Mouse (Mus musculus) T-helper 1 cell (primary cell): ENCODE measurements around the gene Zfp677.
"Not testable (repeated sequence)": the region's sequence is repeated elsewhere in the genome, so short reads cannot be mapped to it uniquely, and the experiment has no call there.

ENCODE experiments used
- in situ Hi-C: fragments of 300-600 bp; cut with MboI, MseI; formaldehyde crosslinking; loops from one replicate; pipeline ENCODE4 v1.15.1; 2025; ENCODE audit warnings: high pct_unique_total_duplicates

Gene Zfp677

GRCm38 (mm10) chr17:21383391-21384056, at the start of gene Zfp677:
TSS of gene Zfp677 (plus strand) at chr17:21383748.
- in situ Hi-C loops = loop anchor here (10.0 kb wide), 2 partner anchors 109 to 1481 kb away; partner anchors contain the start of gene Zfp945

GRCm38 (mm10) chr17:21368018-21368417, 15.5 kb upstream of the Zfp677 start:
- in situ Hi-C loops = not testable (repeated sequence)

- in situ Hi-C loops = no loop called here
These were observed 13.4 kb upstream of the Zfp677 start for GRCm38 (mm10) chr17:21369925-21370719.

GRCm38 (mm10) chr17:21375311-21375710, 8.2 kb upstream of the Zfp677 start:
- in situ Hi-C loops = no loop called here

- in situ Hi-C loops = loop anchor here (10.0 kb wide), 2 partner anchors 109 to 1481 kb away; partner anchors contain the start of gene Zfp945
These were observed 486 bp downstream of the Zfp677 start for GRCm38 (mm10) chr17:21384057-21384411.

- in situ Hi-C loops = no loop called here
These were observed 39.4 kb downstream of the Zfp677 start, which contains the start of gene Zfp54 for GRCm38 (mm10) chr17:21422664-21423599. TSS of gene Zfp54 (plus strand) at chr17:21423227.

- in situ Hi-C loops = not testable (repeated sequence)
These were observed 55.4 kb downstream of the Zfp677 start for GRCm38 (mm10) chr17:21438806-21439400.
